Mouse (Mus musculus) small intestine, adult 2 months (tissue): ENCODE measurements around the gene Aldh9a1.

Source experiments
- CTCF ChIP-seq: fragments of 200-500 bp; IDR thresholded peaks from 2 replicates; pipeline ENCODE4 v1.5.1; 2012; ENCODE audit warnings: low read depth, mild to moderate bottlenecking, control low read depth, inconsistent platforms, low read length, moderate library complexity, mixed read lengths; ENCODE audit not compliant: insufficient replicate concordance, insufficient read length; ENCODE audit errors: extremely low read depth
- POLR2A ChIP-seq: fragments of 200-500 bp; IDR thresholded peaks from 2 replicates; pipeline ENCODE4 v1.6.1; 2012; ENCODE audit warnings: low read depth, mild to moderate bottlenecking, control low read depth, inconsistent platforms, low read length, moderate library complexity

- peak; percentile 99 for TF ChIP-seq CTCF
- no peak for TF ChIP-seq POLR2A
Observed at GRCm38 (mm10) chr1:167369905-167370304, 20.1 kb downstream of the Aldh9a1 start.
